Mouse (Mus musculus): ENCODE measurements around the gene Tox3.

DNA sequence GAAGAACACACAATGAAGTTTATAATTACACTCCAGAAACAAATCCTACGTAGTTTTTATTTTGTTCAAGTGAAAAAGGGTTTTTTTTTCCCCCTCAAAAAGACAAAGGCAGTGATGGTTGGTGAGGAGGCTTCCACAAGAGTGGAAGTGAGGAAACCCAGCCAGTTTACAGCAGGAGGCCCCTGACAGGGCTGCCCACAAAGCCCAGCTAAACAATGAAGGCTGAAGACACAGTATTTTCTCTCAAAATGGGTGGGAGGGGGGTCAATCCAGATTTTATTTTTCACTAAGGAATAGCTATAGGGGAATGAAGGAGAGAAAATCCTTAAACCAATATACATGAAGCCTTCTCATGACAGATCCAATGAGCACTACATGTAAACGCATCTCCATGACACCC lies 5.4 kb upstream of the Tox3 start:
- TF ChIP-seq CTCF (IDR thresholded peaks at IDR 0.05; ENCODE audit: low read depth): no peak
- no peak for TF ChIP-seq EP300 (IDR thresholded peaks at IDR 0.05; ENCODE audit: low read depth)
